Mouse (Mus musculus) left cerebral cortex, postnatal 25 days (tissue): Measurements from ENCODE around the gene Far1. TPM values are rescaled to one million over a fixed set of nuclear protein-coding genes. Genes with fewer than 3 reads are reported as not detected.
A peak's percentile ranks its signal among the peaks of the same experiment; 100 is the strongest.

Source experiments
- DNase-seq, 2 experiments: peaks; one replicate each; pipeline ENCODE4 v3.0.0; 2022; ENCODE audit warnings: low spot score in 2 of 2, mixed read lengths in 1 of 2
- intact Hi-C: fragments of 180-260 bp; cut with DNase I; formaldehyde crosslinking; loops from one replicate; pipeline ENCODE4 v1.15.1; 2025
- total RNA-seq, 2 experiments: library from RNA; stranded (reverse); gene quantifications; 2 replicates each; pipeline ENCODE4 v1.2.3; 2021

The Far1 gene
- total RNA-seq, 2 experiments from 2014 or later: 120 to 134 TPM

DNA sequence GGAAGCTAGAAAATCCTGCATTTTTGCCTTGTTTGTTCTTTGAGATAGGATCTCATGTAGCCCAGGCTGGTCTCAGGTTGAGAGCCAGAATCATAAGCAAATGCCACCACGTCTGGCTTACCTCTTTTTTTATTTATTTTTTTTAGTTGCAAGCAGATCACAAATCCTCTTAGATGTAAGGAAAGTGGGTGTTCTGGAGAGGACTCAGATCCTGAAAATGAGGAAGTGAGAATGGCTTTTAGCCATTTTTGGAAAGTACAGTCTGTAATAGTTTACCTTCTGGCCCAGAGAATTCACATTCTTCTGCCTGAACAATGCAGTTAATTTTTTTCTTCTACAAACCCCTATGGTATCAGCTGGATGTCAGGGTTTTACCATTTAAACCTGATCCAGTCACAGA, 42.5 kb downstream of the Far1 start:
- intact Hi-C loops: no loop called here
- DNase-seq: peak in 1 of 2 experiments; percentile 31

DNA sequence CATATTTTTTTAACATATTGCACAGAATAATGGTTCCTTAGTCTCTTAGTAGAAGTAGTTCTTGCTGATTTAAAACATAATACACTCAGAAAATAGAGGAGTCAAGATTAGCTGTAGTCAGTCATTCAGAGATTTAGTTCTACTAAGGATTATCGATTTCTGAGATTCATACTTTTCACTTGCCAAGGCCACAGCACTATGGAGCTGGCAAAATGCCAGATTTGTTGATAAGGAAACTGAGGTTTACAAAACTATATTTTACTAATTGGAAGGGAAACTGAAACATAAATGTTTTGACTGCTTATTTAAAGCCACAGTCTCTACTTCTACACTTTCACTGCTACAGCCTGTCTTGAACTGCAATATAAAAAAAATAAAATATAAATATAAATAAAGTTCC, 53.3 kb downstream of the Far1 start:
- intact Hi-C loops: no loop called here
- no peak for DNase-seq

DNA sequence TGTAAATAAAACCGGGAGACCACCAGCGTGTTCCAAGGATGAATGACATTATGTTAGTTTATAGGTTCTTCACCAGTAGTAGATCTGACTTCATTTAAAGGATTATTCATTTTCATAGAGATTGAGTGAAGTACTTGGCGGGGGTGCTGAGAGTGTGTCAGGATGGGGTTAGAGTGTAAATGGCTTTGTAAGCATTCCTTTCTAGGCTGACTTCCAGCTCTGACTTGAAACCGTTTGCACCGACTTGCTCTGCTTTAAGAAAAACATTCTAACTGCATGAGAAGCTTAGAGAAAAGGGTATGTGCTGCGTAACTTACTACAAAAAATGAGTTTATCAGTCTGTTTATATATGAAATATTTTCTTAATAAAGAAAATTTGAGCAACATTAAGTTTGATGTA, 57.5 kb downstream of the Far1 start:
- DNase-seq: no peak
- intact Hi-C loops: no loop called here

DNA sequence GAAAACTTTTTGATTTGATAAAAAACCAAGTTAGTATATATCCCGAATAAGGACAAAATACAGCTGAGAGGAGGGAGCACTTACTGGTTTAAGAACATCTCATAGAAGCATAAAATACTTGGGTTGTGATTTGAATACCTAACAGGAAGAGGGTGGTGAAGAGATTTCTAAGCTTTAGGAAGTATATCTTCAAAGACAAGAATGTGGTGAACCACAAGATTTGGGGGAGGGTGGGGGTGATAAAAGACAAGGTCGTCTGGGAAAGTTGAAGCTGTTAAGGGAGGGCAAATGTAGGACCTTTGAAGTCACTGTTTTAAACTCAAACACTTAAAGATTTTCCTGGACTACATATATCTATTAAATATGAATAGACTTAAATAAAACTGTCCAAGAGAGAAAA, 59.1 kb downstream of the Far1 start:
- DNase-seq: no peak
- intact Hi-C loops: no loop called here

DNA sequence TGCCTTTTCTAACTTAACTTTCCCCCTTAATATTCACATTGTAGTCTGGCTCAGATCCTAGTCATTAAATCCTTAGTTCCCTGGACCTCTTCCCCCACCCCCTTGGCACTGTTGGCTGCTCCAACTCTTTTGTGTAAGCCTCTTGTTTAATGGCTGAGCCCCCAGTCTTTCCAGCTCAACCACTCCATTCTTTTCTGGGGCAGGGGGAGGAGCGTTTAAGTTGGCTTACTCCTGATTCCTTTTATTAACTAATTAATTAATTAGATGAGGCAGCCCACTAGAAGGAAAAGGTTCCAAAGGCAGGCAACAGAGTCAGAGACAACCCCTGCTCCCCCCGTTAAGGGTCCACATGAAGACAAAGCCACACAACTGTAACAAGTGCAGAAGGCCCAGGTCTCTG, 68.5 kb downstream of the Far1 start:
- intact Hi-C loops: no loop called here
- DNase-seq: no peak

DNA sequence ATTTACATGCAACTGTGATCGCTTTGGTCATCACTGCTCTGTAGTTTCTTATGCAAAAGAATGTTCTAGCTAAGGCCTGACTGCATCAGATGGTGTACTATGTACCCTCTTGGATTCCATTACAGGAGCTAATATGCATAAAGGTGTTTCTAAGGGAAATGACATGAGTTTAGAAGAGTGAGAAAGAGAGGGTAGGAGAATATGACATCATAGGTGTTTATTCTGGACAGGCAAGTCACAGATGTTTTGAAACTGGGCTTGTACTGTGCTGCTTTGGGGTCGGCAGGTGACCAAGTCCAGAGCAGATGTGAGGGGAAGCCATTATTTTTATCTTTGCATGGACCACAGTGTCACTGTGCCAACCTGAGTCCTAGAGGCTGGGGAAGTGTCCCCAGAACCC, 75.6 kb downstream of the Far1 start:
- no peak for DNase-seq
- intact Hi-C loops: no loop called here

DNA sequence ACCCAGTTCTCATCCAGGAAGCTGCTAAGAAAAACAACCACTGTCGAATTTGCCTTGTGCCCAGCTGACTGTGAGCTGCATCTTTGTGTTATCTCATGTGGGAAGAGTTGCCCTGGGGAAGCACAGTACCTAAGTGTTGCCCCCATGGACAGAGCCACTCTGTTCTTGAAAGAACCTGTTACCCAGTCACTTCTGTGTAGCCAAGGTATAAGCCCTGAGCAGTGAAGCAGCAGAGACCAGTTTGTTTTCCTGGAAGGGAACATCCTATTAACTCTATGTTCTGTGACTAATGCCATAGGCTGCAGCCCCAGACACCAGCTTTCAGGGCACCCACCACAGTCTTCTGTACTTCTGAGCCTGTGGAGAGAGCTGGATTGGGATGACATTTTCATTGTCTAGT, 76.7 kb downstream of the Far1 start:
- DNase-seq: no peak
- intact Hi-C loops: loop anchor here (10.0 kb wide), 1 partner anchor 146 kb away; no protein-coding TSS in a partner anchor

DNA sequence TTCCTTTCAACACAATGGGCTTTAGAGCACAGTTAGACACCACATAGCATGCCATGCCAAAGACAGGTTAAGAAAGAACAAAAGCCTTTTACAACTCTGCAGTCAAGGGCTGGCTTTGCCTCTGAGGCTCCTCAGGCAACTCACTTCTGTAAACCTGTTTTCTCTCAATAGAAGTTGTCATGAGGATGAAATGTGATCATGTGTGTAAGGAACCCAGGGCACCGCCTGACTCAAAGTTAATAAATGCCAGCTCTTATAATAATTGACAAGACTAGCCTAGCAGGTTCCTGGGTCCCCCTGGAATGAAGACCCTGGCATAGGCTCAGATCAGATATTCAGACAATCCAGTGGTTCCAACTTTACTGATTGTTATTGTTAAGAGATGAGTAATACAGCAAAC, 77.5 kb downstream of the Far1 start:
- intact Hi-C loops: loop anchor here (10.0 kb wide), 1 partner anchor 146 kb away; no protein-coding TSS in a partner anchor
- no peak for DNase-seq

DNA sequence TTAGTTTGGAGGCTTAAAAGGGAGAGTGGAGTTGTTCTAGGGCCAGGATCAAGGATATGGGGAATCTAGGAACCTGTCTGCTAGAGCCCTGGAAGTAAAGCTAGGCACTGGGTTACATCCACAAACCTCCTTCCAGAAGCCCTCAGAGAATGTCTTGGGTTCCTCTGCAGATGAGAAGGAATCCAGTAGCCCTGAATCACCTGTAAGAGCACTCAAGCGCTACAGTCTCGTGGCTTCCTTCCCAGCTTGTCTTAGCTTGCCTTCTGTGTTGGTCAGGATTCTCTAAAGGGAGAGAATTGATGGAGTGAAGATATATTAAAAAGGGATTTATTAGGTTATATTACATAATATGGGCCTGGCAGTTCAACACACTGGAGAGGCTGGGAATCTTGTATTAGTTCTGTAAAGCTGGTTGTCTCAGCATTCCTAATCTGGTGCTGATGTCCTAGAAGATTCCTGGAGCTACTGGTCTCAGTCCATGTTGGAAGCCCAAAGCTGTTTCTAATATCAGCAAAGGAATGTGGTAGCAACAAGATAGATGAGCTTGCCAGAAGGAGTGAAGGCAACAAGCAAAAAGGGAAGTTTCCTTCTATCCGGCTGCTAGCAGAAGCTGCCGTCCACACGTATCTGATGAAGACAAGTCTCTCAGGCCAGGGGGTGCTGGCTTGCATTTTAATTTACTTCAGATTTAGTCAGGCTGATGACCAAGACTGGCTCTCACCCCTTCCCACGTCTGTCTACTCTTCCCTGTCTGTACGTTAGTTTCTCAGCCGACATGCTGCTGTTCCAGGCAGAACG, 78.1 kb downstream of the Far1 start:
- no peak for DNase-seq
- intact Hi-C loops: loop anchor here (10.0 kb wide), 1 partner anchor 147 kb away; no protein-coding TSS in a partner anchor

DNA sequence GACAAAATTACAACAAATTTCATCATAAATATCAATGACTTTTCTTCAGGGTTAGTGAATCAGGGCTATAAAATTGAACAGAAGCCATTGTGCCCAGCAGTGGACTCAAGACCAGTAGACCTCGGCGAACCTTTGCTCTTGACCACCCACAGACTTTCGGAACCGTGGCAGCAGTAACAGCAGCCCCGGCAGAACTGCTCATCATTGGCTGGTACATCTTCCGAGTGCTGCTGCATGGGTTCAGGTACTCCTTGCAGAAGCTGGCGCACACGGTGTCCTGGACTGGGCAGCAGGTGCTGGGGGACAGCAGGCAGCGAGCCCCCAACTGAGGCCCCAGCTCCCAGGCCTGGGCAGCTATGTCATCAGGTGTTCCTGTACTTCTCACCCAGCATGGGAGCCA, 79.1 kb downstream of the Far1 start:
- intact Hi-C loops: loop anchor here (10.0 kb wide), 1 partner anchor 148 kb away; no protein-coding TSS in a partner anchor
- no peak for DNase-seq

DNA sequence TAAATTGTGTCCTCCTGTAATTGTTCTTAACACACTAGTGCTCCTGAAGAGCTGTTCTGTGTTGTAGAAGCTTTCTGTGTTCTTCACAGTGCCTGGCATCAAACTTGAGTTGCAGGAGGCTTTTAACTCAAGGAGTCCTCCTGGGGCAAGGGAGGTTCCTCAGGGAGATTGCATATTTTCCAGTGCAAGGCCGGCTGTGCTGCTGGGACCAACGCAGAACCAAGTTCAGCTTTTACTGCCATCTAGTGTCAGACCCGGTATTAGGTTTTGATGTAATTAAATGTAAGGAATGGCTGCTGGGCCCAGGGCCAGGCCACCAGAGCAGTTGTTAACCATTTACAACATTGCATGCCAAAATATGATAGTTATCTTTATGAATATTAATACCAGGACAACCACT, 80.7 kb downstream of the Far1 start:
- DNase-seq: peak; percentile 70 to 78
- intact Hi-C loops: loop anchor here (1.0 to 10.0 kb wide), 2 partner anchors 150 to 216 kb away; no protein-coding TSS in a partner anchor

DNA sequence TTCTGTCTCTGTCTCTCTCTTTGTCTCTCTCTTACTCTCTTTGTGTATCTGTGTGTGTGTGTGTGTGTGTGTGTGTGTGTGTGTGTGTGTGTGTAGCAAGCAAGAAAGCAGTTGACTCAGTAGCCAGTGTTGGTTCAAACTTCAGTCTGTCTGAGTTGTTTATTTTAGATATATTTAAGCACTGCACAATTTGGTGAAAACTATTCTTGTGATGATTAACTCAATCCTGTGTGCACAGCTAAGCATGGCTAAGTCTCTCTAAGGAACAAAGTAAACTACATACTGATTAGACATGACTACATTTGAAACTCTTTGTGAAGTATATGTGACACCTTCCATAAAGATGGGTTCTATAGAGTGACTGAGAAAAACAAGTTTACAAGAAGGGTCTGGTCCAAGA, 83.6 kb downstream of the Far1 start:
- intact Hi-C loops: loop anchor here (10.0 kb wide), 1 partner anchor 152 kb away; no protein-coding TSS in a partner anchor
- no peak for DNase-seq

DNA sequence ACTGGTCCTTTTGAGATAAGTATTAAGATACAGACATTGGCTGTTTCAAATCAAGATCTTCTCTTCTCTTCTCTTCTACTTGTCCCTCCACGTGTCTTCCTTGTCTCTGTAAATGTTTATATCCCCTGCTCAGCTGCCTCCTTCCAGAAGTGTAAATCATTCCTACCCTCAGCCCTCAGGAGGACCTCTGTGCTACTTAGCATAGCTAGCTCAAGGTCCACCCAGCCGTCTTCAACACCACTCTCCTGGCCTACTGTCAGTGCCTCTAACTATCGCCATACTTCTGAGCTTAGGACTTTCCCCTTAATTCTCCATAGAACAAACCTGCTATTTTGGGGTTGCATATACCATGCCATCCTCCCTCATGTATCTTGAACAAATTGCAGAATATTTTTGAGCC, 88.2 kb downstream of the Far1 start:
- DNase-seq: no peak
- intact Hi-C loops: no loop called here

DNA sequence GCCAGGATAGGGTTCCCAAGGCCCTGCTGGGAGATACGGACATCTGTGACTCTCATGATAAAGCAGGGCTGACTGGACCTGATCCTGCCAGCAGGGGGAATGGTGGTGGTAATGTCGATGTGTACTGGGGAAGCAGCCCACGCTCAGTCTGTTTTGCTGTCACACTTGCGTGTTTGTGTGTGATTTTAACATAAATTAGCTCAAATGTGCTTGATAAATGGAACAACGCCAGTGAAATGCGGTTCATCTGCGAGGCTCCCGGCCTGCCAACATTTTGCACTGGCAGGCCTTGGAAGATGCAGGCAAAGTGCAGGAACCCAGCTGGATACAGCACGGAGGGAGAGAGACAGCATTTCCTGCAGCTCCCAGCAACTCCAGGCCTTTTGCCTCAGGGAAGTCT, 94.3 kb downstream of the Far1 start:
- peak; percentile 68 to 77 for DNase-seq
- intact Hi-C loops: loop anchor here (2.0 to 5.0 kb wide), 3 partner anchors 129 to 413 kb away; no protein-coding TSS in a partner anchor

DNA sequence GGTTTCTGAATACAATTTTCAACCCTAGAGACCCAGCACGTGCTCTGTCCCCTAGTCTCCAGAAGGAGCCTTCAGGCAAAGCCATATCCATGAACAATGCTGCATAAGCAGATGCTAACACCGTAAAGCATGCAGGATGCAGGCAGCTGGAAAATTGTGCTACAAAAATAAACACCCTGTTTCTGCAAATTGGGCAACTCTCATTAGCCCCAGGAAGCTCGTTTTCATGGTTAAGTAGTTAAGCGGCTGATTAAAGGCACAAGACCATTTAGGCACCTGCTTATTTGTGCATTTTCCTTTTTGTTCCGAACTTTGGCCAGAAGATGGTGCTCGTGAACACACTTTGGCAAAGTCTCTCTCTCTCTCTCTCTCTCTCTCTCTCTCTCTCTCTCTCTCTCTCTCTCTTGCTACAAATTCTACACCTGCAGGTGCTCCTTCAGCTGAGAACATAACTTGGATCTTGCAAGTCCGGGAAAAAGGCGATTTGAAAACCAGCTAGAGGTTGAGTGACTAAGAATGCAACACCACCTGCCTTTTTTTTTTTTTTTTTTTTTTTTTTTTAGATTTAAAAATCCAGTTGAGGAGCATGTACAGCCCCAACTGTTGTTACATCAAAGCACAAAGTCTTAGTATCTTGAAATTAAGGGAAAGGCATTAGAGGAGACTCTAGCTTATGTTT, 95.5 kb downstream of the Far1 start:
- intact Hi-C loops: loop anchor here (2.0 to 5.0 kb wide), 3 partner anchors 128 to 412 kb away; no protein-coding TSS in a partner anchor
- peak; percentile 75 to 80 for DNase-seq

DNA sequence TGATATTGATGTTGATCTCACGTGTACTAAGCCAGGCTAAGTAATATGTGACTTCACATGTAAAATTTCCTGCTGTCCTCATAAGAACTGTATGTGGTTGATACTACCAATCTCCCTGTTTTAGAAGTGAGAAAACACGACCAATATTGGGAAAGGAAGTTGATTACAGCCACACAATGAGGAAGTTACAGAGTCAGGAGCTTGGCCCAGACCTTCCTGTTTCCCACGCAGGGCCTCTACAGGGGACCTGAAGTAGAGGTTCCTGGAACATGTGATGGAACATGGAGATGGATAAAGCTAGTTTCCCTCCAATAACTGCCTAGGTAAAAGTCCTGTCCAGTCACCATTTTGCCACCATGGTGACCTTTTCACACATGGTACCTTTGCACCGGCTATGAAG, 99.0 kb downstream of the Far1 start:
- DNase-seq: no peak
- intact Hi-C loops: no loop called here

DNA sequence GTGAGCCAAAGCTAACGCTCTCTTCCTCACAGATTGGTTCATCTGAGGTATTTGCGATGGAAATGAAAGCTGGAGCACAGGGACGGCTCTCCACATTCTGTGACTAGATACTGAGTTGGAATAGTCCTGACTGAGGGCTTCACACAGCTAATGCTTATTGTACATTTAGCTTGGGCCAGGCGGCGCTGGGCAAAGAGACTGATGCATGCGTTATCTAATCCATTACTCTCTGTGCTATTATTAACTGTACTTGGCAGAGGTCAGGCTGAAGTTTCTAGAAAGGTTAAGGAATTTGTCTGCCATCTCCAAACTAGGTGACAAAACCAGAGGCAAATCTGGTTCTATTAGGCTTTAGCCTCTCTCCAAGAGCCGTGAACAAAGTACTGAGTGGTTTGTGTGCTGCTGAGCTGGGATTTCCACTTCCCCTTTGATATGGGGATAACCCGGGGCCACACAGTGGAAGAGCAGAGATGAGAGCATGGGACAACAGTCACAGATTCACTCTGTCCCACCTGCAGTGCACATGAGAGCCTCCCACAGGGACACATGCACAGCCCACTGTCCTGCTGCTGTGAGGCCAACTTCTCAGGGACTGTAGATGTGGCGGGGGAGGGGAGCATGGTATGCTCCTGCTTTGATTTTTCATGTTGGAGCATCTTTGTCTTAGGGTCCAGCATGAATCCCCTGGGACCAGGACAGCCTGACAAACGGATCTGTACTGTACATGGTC, 100.7 kb downstream of the Far1 start:
- intact Hi-C loops: no loop called here

DNA sequence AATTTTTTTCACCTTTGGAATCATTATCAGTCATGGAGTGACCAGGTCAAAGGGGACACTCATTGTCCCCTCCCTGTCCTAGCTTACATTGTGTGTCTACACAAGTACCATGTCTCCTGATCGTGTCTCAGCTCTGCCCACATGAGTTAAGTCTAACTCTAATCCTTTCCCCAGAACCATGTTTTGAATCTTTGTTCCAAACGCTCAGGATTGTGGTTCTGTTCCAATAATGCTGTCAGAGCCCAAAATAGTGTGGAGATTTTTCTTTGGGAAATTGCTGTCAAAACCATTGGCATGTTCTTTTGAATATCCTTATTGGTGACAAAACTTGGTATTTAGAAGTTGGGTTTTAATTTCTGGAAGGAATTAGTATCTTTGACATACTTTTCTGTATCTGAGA, 105.5 kb downstream of the Far1 start:
- intact Hi-C loops: no loop called here
- DNase-seq: peak in 1 of 2 experiments; percentile 67

More for the DNA sequence above, 100.7 kb downstream of the Far1 start:
- no peak for DNase-seq

DNA sequence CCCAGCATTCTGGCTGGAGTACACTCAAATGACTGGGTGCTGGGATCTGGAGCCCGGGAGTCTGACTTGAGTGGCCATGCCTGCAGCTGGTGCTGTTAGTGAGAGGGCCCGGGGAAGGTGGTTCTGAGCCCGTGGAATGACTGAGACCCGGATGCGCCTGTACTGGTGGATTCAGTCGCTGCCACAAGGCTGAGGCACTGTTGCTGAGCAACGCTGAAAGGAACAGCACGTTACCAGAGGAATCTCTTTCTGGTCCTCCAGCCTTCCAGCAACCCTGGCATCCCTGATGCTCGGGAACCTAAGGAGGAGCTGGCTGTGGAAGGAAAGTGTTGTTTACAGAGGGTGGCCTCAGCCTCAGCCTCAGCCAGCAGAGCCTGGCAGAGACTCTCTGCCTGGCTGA, 106.1 kb downstream of the Far1 start:
- DNase-seq: peak; percentile 68 to 72
- intact Hi-C loops: no loop called here
